Comparison of ENCODE assay signal across 8 mouse cellular contexts in the genomic region with DNA sequence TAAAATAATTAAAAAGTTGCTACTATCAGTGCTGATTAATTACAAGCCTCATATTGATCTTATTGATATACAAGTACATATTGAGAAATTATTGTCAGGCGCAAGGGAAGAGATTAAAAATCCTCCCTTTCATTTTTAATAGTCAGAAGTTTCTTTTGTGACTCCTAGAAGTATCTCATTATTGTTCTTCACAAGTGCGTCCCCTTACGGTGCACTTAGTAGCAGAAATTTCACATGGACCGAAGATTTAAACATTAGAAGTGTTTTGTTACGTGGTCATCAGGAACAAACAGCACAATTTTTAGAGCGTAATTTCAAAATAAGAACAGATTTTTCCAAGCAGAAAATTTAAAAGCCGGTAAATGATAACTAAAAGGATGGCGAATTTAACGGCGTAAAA. TPM values are rescaled to one million over a fixed set of nuclear protein-coding genes. Genes with fewer than 3 reads are reported as not detected.
A peak's percentile ranks its signal among the peaks of the same experiment; 100 is the strongest.
DNase-seq lines count a peak whose midpoint lies in the region; ATAC-seq and TF ChIP-seq lines count a peak whose summit lies in the region.

No protein-coding gene starts in this region.

- no peaks in the 10 kb centered on the region for H3K9me3 ChIP-seq in kidney, embryonic 16.5 days (ENCODE audit: low read length)
- H3K9me3 ChIP-seq in embryonic facial prominence, embryonic 11.5 days (replicated peaks; ENCODE audit: control insufficient read depth, low read length), result no peaks in the 10 kb centered on the region
- H3K9me3 ChIP-seq in intestine, embryonic 14.5 days (ENCODE audit: control insufficient read depth, low read length), result no peaks in the 10 kb centered on the region
- no peaks in the 10 kb centered on the region for H3K9me3 ChIP-seq in midbrain, postnatal 0 days (ENCODE audit: low read length)

- peak overlapping the region; percentile 64 for H3K4me3 ChIP-seq in kidney, embryonic 16.5 days (ENCODE audit: low read length)
- peak overlapping the region; percentile 57 for H3K4me3 ChIP-seq in embryonic facial prominence, embryonic 11.5 days (ENCODE audit: low read depth, low read length)
- peak overlapping the region; percentile 80 for H3K4me3 ChIP-seq in intestine, embryonic 14.5 days (ENCODE audit: low read depth, low read length)
- H3K4me3 ChIP-seq in midbrain, postnatal 0 days (ENCODE audit: low read depth, low read length), result peak overlapping the region; percentile 59

- no peak for ATAC-seq in kidney, embryonic 16.5 days (ENCODE audit: low FRiP score, low TSS enrichment)
- no peak for ATAC-seq in embryonic facial prominence, embryonic 11.5 days (replicated peaks; ENCODE audit: insufficient number of reproducible peaks, low FRiP score, low TSS enrichment, low read depth)
- ATAC-seq in intestine, embryonic 14.5 days (replicated peaks; ENCODE audit: low FRiP score, low TSS enrichment, low read depth), result no peak
- ATAC-seq in midbrain, postnatal 0 days (ENCODE audit: low FRiP score), result no peak

- H3K4me1 ChIP-seq in kidney, embryonic 16.5 days (ENCODE audit: insufficient read depth, low read length), result no peaks in the 10 kb centered on the region
- no peaks in the 10 kb centered on the region for H3K4me1 ChIP-seq in embryonic facial prominence, embryonic 11.5 days (ENCODE audit: control insufficient read depth, insufficient read depth, low read length)
- no peaks in the 10 kb centered on the region for H3K4me1 ChIP-seq in intestine, embryonic 14.5 days (replicated peaks; ENCODE audit: control insufficient read depth, insufficient read depth, low read length)
- H3K4me1 ChIP-seq in midbrain, postnatal 0 days (ENCODE audit: insufficient read depth, low read length), result no peaks in the 10 kb centered on the region

- WGBS in kidney, embryonic 16.5 days, result 2% methylated on average over 10 of the region's 10 CpGs
- WGBS in embryonic facial prominence, embryonic 11.5 days, result under 1% methylated on average over 10 of the region's 10 CpGs
- 2% methylated on average over 10 of the region's 10 CpGs for WGBS in intestine, embryonic 14.5 days
- under 1% methylated on average over 10 of the region's 10 CpGs for WGBS in midbrain, postnatal 0 days

- H3K27me3 ChIP-seq in kidney, embryonic 16.5 days (ENCODE audit: insufficient read depth, low read length), result no peaks in the 10 kb centered on the region
- no peaks in the 10 kb centered on the region for H3K27me3 ChIP-seq in embryonic facial prominence, embryonic 11.5 days (ENCODE audit: control insufficient read depth, insufficient read depth, low read length)
- H3K27me3 ChIP-seq in intestine, embryonic 14.5 days (replicated peaks; ENCODE audit: control insufficient read depth, insufficient read depth, low read length), result no peaks in the 10 kb centered on the region
- no peaks in the 10 kb centered on the region for H3K27me3 ChIP-seq in midbrain, postnatal 0 days (ENCODE audit: insufficient read depth, low read length)

- no peak overlapping the region for H3K27ac ChIP-seq in kidney, embryonic 16.5 days (ENCODE audit: low read length)
- H3K27ac ChIP-seq in embryonic facial prominence, embryonic 11.5 days (replicated peaks; ENCODE audit: low read depth, low read length), result no peak overlapping the region
- peak overlapping the region; percentile 94; the same call in 1 of the 2 replicates for H3K27ac ChIP-seq in intestine, embryonic 14.5 days (ENCODE audit: low read depth)
- H3K27ac ChIP-seq in midbrain, postnatal 0 days (ENCODE audit: low read depth, low read length), result no peak overlapping the region

- H3K9ac ChIP-seq in kidney, embryonic 16.5 days (replicated peaks; ENCODE audit: low read length), result peak overlapping the region; percentile 68
- H3K9ac ChIP-seq in embryonic facial prominence, embryonic 11.5 days (replicated peaks; ENCODE audit: low read length), result peak overlapping the region; percentile 32; the same call in 1 of the 2 replicates
- H3K9ac ChIP-seq in intestine, embryonic 14.5 days (ENCODE audit: low read length), result peak overlapping the region; percentile 81
- H3K9ac ChIP-seq in midbrain, postnatal 0 days (replicated peaks; ENCODE audit: low read length, poor library complexity, severe bottlenecking), result no peak overlapping the region

- no peak for DNase-seq in kidney, adult 11 months
- DNase-seq in embryonic facial prominence, embryonic 11.5 days (ENCODE audit: low spot score), result no peak
- no peak for DNase-seq in intestine, embryonic 14.5 days (ENCODE audit: low spot score)
- DNase-seq in midbrain, postnatal 0 days (ENCODE audit: low spot score), result no peak
- no peak for DNase-seq in urinary bladder, postnatal 36 days (ENCODE audit: low spot score in 2 of 2)
- no peak for DNase-seq in layer of hippocampus, adult 8-10 months (ENCODE audit: low spot score in 2 of 2)
- no peak for DNase-seq in left cerebral cortex, adult 18-20 months (ENCODE audit: low spot score in 2 of 2)

- H3K36me3 ChIP-seq in kidney, embryonic 16.5 days (ENCODE audit: insufficient read depth, low read length), result no peaks in the 10 kb centered on the region
- no peaks in the 10 kb centered on the region for H3K36me3 ChIP-seq in embryonic facial prominence, embryonic 11.5 days (replicated peaks; ENCODE audit: control insufficient read depth, insufficient read depth, low read depth, low read length)
- no peaks in the 10 kb centered on the region for H3K36me3 ChIP-seq in intestine, embryonic 14.5 days (ENCODE audit: control insufficient read depth, insufficient read depth, low read length)
- H3K36me3 ChIP-seq in midbrain, postnatal 0 days (ENCODE audit: insufficient read depth, low read length), result no peaks in the 10 kb centered on the region

- TF ChIP-seq CTCF in midbrain, postnatal 0 days (IDR thresholded peaks at IDR 0.05), result no peak

- peak overlapping the region; percentile 77 for H3K4me2 ChIP-seq in kidney, embryonic 16.5 days (replicated peaks; ENCODE audit: low read depth, low read length)
- H3K4me2 ChIP-seq in embryonic facial prominence, embryonic 11.5 days (ENCODE audit: low read depth, low read length), result peak overlapping the region; percentile 53
- H3K4me2 ChIP-seq in intestine, embryonic 14.5 days (ENCODE audit: low read length), result peak overlapping the region; percentile 65
- peak overlapping the region; percentile 68 for H3K4me2 ChIP-seq in midbrain, postnatal 0 days (ENCODE audit: low read depth, low read length, poor library complexity, severe bottlenecking)

RNA-seq across cellular contexts. Expression of a gene that starts 28.5 kb away (rescaled TPM):
- polyA plus RNA-seq in kidney, embryonic 16.5 days (2015; fragmentation: Nextera tagmentation; extraction: Ambion mirVana), result not detected in 2 replicates
- not detected in 2 replicates for polyA plus RNA-seq in embryonic facial prominence, embryonic 11.5 days (2014; fragmentation: Nextera tagmentation; extraction: Ambion mirVana)
- polyA plus RNA-seq in intestine, embryonic 14.5 days (2014; fragmentation: Nextera tagmentation; extraction: Ambion mirVana), result not detected in 2 replicates
- total RNA-seq in midbrain, postnatal 0 days (2014; rRNA removed), result not detected in 2 replicates
- polyA plus RNA-seq in midbrain, postnatal 0 days (2015; fragmentation: Nextera tagmentation; extraction: Ambion mirVana), result not detected in 2 replicates
- not detected for total RNA-seq in layer of hippocampus, adult 8-10 months (2022)
- total RNA-seq in left cerebral cortex, adult 18-20 months (2021), result not detected

RNA-seq across cellular contexts. Expression of a gene that starts 46.9 kb away (rescaled TPM):
- 4.1 and 4.2 TPM in 2 replicates for polyA plus RNA-seq in kidney, embryonic 16.5 days (2015; fragmentation: Nextera tagmentation; extraction: Ambion mirVana)
- polyA plus RNA-seq in embryonic facial prominence, embryonic 11.5 days (2014; fragmentation: Nextera tagmentation; extraction: Ambion mirVana), result 6.4 and 7.2 TPM in 2 replicates
- polyA plus RNA-seq in intestine, embryonic 14.5 days (2014; fragmentation: Nextera tagmentation; extraction: Ambion mirVana), result 8.8 and 9.0 TPM in 2 replicates
- 24.6 and 28.1 TPM in 2 replicates for total RNA-seq in midbrain, postnatal 0 days (2014; rRNA removed)
- 2.8 TPM in 2 replicates for polyA plus RNA-seq in midbrain, postnatal 0 days (2015; fragmentation: Nextera tagmentation; extraction: Ambion mirVana)
- 10 to 100 TPM; 49.6 to 55.3 (median 53.3) TPM for total RNA-seq in layer of hippocampus, adult 8-10 months (2022)
- 10 to 100 TPM; 55.9 to 58.2 TPM for total RNA-seq in left cerebral cortex, adult 18-20 months (2021)

RNA-seq across cellular contexts. Expression of a gene that starts 49.9 kb away (rescaled TPM):
- not detected in 2 replicates for polyA plus RNA-seq in kidney, embryonic 16.5 days (2015; fragmentation: Nextera tagmentation; extraction: Ambion mirVana)
- not detected in 2 replicates for polyA plus RNA-seq in embryonic facial prominence, embryonic 11.5 days (2014; fragmentation: Nextera tagmentation; extraction: Ambion mirVana)
- polyA plus RNA-seq in intestine, embryonic 14.5 days (2014; fragmentation: Nextera tagmentation; extraction: Ambion mirVana), result 0.12 TPM in 1 of 2 replicates, not detected in the other
- total RNA-seq in midbrain, postnatal 0 days (2014; rRNA removed), result not detected in 2 replicates
- not detected in 2 replicates for polyA plus RNA-seq in midbrain, postnatal 0 days (2015; fragmentation: Nextera tagmentation; extraction: Ambion mirVana)
- total RNA-seq in layer of hippocampus, adult 8-10 months (2022), result not detected
- not detected for total RNA-seq in left cerebral cortex, adult 18-20 months (2021)
